Mouse (Mus musculus): ENCODE measurements around the gene Chd2. TPM values are rescaled to one million over a fixed set of nuclear protein-coding genes. Genes with fewer than 3 reads are reported as not detected.

The Chd2 gene
- total and polyA plus RNA-seq, 2 experiments = 20.1 to 40.0 TPM

DNA sequence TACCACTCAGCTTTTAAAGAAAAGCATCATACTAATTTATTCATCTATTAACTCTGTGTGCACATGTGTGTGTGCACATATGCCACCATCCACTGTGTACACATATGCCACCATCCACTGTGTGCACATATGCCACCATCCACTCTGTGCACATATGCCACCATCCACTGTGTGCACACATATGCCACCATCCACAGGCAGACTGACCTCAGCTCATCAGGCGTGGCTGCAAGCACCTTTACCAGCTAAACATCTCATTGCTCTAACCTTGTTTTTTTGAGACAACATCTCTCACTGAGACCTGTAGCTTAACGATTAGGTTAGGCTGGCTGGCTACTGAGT, 107.3 kb downstream of the Chd2 start:
- no peaks in the 10 kb centered on the region; the same call in 1 of the 2 replicates for H3K79me2 ChIP-seq (ENCODE audit: control insufficient read depth, insufficient read depth, low read length)
- no peak overlapping the region for H3K27ac ChIP-seq (replicated peaks; ENCODE audit: insufficient read depth, low read depth, low read length)
- DNase-seq (ENCODE audit: extremely low read depth, low read depth, low spot score) = no peak
- H3K4me1 ChIP-seq (ENCODE audit: control insufficient read depth, insufficient read depth, low read length) = peaks cover 9% of the 10 kb centered on the region; the same call in 1 of the 2 replicates
- 87% methylated on average over 2 of the region's 2 CpGs for WGBS
- no peak overlapping the region for H3K4me3 ChIP-seq (ENCODE audit: insufficient read depth, low read depth, low read length)
- H3K9ac ChIP-seq (ENCODE audit: low read depth, low read length) = no peak overlapping the region
- H3K27me3 ChIP-seq (ENCODE audit: control insufficient read depth, insufficient read depth, low read length) = no peaks in the 10 kb centered on the region
- H3K36me3 ChIP-seq (ENCODE audit: control insufficient read depth, insufficient read depth, low read length) = peaks cover 41% of the 10 kb centered on the region
- TF ChIP-seq POLR2A (IDR thresholded peaks at IDR 0.05; ENCODE audit: extremely low read depth, insufficient read depth, low read length) (no peak), CTCF (IDR thresholded peaks at IDR 0.05; ENCODE audit: low read depth, low read length) (no peak)

- 95% methylated on average over 6 of the region's 6 CpGs for WGBS
Observed at GRCm38 (mm10) chr7:73433637-73434335, 107.8 kb downstream of the Chd2 start.

DNA sequence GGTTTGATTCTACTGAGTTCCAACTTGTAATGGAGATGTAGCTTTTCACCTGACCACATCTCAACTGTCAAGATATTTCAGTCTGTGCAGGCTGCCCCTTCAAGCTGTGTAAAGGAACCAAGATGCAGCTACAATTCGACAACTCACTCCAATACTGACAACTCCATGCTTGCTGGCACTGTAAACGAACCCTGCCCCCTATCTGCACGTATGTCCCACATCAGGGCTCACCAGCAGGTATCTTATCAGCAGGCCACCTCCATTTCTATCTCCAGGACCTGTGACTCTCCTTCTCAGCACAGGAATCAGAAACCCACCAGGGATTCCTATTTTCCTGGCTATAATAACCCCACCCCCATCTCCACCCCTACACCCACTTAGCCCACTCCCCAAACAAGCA, 113.1 kb downstream of the Chd2 start:
- Histone ChIP-seq H3K4me3 (ENCODE audit: insufficient read depth, low read depth, low read length) (no peak overlapping the region), H3K79me2 (ENCODE audit: control insufficient read depth, insufficient read depth, low read length) (no peaks in the 10 kb centered on the region), H3K4me1 (ENCODE audit: control insufficient read depth, insufficient read depth, low read length) (peaks cover 9% of the 10 kb centered on the region; the same call in 1 of the 2 replicates), H3K9ac (ENCODE audit: low read depth, low read length) (no peak overlapping the region), H3K27me3 (ENCODE audit: control insufficient read depth, insufficient read depth, low read length) (no peaks in the 10 kb centered on the region), H3K36me3 (ENCODE audit: control insufficient read depth, insufficient read depth, low read length) (peaks cover 19% of the 10 kb centered on the region), H3K27ac (replicated peaks; ENCODE audit: insufficient read depth, low read depth, low read length) (no peak overlapping the region)
- 89% methylated on average over 3 of the region's 3 CpGs for WGBS
- TF ChIP-seq CTCF (IDR thresholded peaks at IDR 0.05; ENCODE audit: low read depth, low read length) (no peak), POLR2A (IDR thresholded peaks at IDR 0.05; ENCODE audit: extremely low read depth, insufficient read depth, low read length) (no peak)
- DNase-seq (ENCODE audit: extremely low read depth, low read depth, low spot score) = no peak

More at GRCm38 (mm10) chr7:73433637-73434335, 107.8 kb downstream of the Chd2 start:
- Histone ChIP-seq H3K79me2 (ENCODE audit: control insufficient read depth, insufficient read depth, low read length) (no peaks in the 10 kb centered on the region; the same call in 1 of the 2 replicates), H3K4me3 (ENCODE audit: insufficient read depth, low read depth, low read length) (no peak overlapping the region), H3K4me1 (ENCODE audit: control insufficient read depth, insufficient read depth, low read length) (peaks cover 9% of the 10 kb centered on the region; the same call in 1 of the 2 replicates), H3K36me3 (ENCODE audit: control insufficient read depth, insufficient read depth, low read length) (peaks cover 42% of the 10 kb centered on the region), H3K27me3 (ENCODE audit: control insufficient read depth, insufficient read depth, low read length) (no peaks in the 10 kb centered on the region), H3K27ac (replicated peaks; ENCODE audit: insufficient read depth, low read depth, low read length) (no peak overlapping the region), H3K9ac (ENCODE audit: low read depth, low read length) (no peak overlapping the region)
- no peak for DNase-seq (ENCODE audit: extremely low read depth, low read depth, low spot score)
- TF ChIP-seq CTCF (IDR thresholded peaks at IDR 0.05; ENCODE audit: low read depth, low read length) (no peak), POLR2A (IDR thresholded peaks at IDR 0.05; ENCODE audit: extremely low read depth, insufficient read depth, low read length) (no peak)

DNA sequence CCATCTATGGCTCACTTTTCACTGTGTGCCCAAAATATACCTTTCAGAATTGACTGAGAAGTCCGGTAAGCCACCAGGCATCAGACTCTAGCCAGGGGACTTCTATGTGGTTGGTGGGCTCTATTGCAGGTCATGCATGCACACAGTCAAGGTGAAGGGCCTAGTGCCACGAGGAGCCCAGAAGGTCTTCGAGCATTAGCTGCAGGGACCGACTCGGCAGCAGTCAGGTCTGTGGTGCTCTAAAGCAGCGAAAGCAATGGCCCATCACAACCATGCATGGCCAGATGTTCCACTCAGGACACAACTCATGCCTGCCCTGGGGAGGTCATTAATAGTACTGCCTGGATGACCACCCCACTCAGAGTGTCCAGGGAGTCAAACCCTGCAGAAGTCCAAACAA, 113.8 kb downstream of the Chd2 start:
- peaks cover 8% of the 10 kb centered on the region; the same call in 1 of the 2 replicates for H3K4me1 ChIP-seq (ENCODE audit: control insufficient read depth, insufficient read depth, low read length)
- no peaks in the 10 kb centered on the region for H3K27me3 ChIP-seq (ENCODE audit: control insufficient read depth, insufficient read depth, low read length)
- TF ChIP-seq POLR2A (IDR thresholded peaks at IDR 0.05; ENCODE audit: extremely low read depth, insufficient read depth, low read length) = no peak
- no peak for TF ChIP-seq CTCF (IDR thresholded peaks at IDR 0.05; ENCODE audit: low read depth, low read length)
- no peak for DNase-seq (ENCODE audit: extremely low read depth, low read depth, low spot score)
- 95% methylated on average over 6 of the region's 6 CpGs for WGBS
- H3K79me2 ChIP-seq (ENCODE audit: control insufficient read depth, insufficient read depth, low read length) = no peaks in the 10 kb centered on the region
- H3K27ac ChIP-seq (replicated peaks; ENCODE audit: insufficient read depth, low read depth, low read length) = no peak overlapping the region
- peaks cover 15% of the 10 kb centered on the region for H3K36me3 ChIP-seq (ENCODE audit: control insufficient read depth, insufficient read depth, low read length)
- no peak overlapping the region for H3K4me3 ChIP-seq (ENCODE audit: insufficient read depth, low read depth, low read length)
- no peak overlapping the region for H3K9ac ChIP-seq (ENCODE audit: low read depth, low read length)

DNA sequence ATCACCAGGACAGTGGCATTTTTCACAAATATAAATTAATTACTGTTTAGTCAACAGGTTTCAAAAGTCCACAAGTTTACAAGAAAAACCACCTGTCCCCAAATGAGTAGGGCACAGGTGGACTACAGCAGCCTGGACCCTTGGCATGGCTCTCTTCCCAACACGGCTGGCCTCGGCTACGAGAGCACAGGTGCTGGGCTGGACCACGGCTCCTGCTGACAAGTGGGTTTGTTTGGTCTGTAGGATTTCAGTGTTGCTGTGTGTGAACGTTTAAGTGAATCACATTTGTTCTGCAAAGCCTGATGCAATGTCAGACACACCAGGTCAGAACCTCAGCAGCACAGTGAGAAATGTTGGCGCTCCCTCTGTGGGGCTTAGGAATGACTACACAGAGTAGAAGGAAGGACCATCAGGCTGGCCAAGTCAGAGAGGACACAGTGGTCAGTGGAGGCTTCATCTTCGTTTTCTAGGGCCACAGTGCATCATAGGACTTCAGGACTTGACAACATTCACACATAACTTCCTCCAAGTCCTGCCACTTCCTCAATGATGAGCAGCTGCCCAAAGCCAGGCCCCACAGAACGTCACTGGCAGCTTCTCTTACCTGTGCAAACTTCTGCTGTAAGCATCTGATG, 114.8 kb downstream of the Chd2 start:
- Histone ChIP-seq H3K4me3 (ENCODE audit: insufficient read depth, low read depth, low read length) (no peak overlapping the region), H3K27ac (replicated peaks; ENCODE audit: insufficient read depth, low read depth, low read length) (no peak overlapping the region), H3K79me2 (ENCODE audit: control insufficient read depth, insufficient read depth, low read length) (no peaks in the 10 kb centered on the region), H3K27me3 (ENCODE audit: control insufficient read depth, insufficient read depth, low read length) (no peaks in the 10 kb centered on the region), H3K36me3 (ENCODE audit: control insufficient read depth, insufficient read depth, low read length) (peaks cover 15% of the 10 kb centered on the region), H3K4me1 (ENCODE audit: control insufficient read depth, insufficient read depth, low read length) (peaks cover 8% of the 10 kb centered on the region; the same call in 1 of the 2 replicates), H3K9ac (ENCODE audit: low read depth, low read length) (no peak overlapping the region)
- no peak for TF ChIP-seq CTCF (IDR thresholded peaks at IDR 0.05; ENCODE audit: low read depth, low read length)
- TF ChIP-seq POLR2A (IDR thresholded peaks at IDR 0.05; ENCODE audit: extremely low read depth, insufficient read depth, low read length) = no peak
- WGBS = 81% methylated on average over 8 of the region's 8 CpGs
- no peak for DNase-seq (ENCODE audit: extremely low read depth, low read depth, low spot score)

DNA sequence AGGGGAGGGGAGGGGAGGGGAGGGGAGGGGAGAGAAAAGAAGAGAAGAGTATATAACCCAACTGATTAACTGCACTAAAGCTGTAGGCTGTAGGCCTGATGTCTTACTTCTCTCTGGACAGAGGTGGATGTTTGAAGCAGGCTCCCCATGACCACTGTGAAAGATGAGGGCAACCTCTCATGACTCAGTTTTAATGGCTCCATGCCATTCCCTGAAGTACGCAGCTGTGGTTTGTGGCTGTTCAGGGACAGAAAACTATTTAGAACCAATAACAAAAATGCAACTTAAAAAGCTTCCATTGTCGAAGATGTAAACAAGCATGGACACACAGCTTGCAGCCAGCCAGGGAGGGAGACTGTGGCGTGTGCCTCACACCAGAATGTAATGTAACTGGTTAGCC, 115.4 kb downstream of the Chd2 start:
- Histone ChIP-seq H3K36me3 (ENCODE audit: control insufficient read depth, insufficient read depth, low read length) (peaks cover 15% of the 10 kb centered on the region), H3K79me2 (ENCODE audit: control insufficient read depth, insufficient read depth, low read length) (no peaks in the 10 kb centered on the region), H3K4me3 (ENCODE audit: insufficient read depth, low read depth, low read length) (no peak overlapping the region), H3K4me1 (ENCODE audit: control insufficient read depth, insufficient read depth, low read length) (peaks cover 6% of the 10 kb centered on the region; the same call in 1 of the 2 replicates), H3K27me3 (ENCODE audit: control insufficient read depth, insufficient read depth, low read length) (no peaks in the 10 kb centered on the region), H3K9ac (ENCODE audit: low read depth, low read length) (no peak overlapping the region), H3K27ac (replicated peaks; ENCODE audit: insufficient read depth, low read depth, low read length) (no peak overlapping the region)
- no peak for TF ChIP-seq CTCF (IDR thresholded peaks at IDR 0.05; ENCODE audit: low read depth, low read length)
- TF ChIP-seq POLR2A (IDR thresholded peaks at IDR 0.05; ENCODE audit: extremely low read depth, insufficient read depth, low read length) = no peak
- 77% methylated on average over 3 of the region's 3 CpGs for WGBS
- DNase-seq (ENCODE audit: extremely low read depth, low read depth, low spot score) = no peak

Measured in liver, adult 2 months (tissue).